Mouse (Mus musculus) ES-E14 (cell line): ENCODE results near the gene 1700016C15Rik. TPM values are rescaled to one million over a fixed set of nuclear protein-coding genes. Genes with fewer than 3 reads are reported as not detected.

Experiments
- DNase-seq: peaks from one replicate; pipeline ENCODE4 v3.0.0-alpha.2; 2013; ENCODE audit warnings: low read depth, low spot score
- H3K27ac ChIP-seq: 2 replicates; pipeline ENCODE4 v1.5.1; 2012; ENCODE audit warnings: low read depth, mild to moderate bottlenecking, low read length, moderate library complexity, mixed read lengths; ENCODE audit not compliant: poor library complexity, insufficient read depth, severe bottlenecking
- H3K36me3 ChIP-seq: 2 replicates; pipeline ENCODE4 v1.6.1; 2012; ENCODE audit warnings: mild to moderate bottlenecking, low read length, moderate library complexity, mixed read lengths; ENCODE audit not compliant: control insufficient read depth, poor library complexity, insufficient read depth, severe bottlenecking
- H3K4me1 ChIP-seq, 2 experiments: fragments of 150-350 bp in 1 of 2; sonication (generic) in 1 of 2; 2 replicates each; pipeline ENCODE4 v1.6.1; 2012; ENCODE audit warnings: low read length in 2 of 2, mild to moderate bottlenecking in 1 of 2, mixed read lengths in 1 of 2; ENCODE audit not compliant: control insufficient read depth in 2 of 2, insufficient read depth in 2 of 2, poor library complexity in 1 of 2
- H3K4me3 ChIP-seq, 2 experiments: fragments of 150-350 bp in 1 of 2; sonication (generic) in 1 of 2; 2 replicates each; pipeline ENCODE4 v1.5.1; 2012; ENCODE audit warnings: low read length in 2 of 2, low read depth in 1 of 2, mild to moderate bottlenecking in 1 of 2, mixed read lengths in 1 of 2; ENCODE audit not compliant: insufficient read depth in 1 of 2, poor library complexity in 1 of 2, severe bottlenecking in 1 of 2
- H3K9ac ChIP-seq: 2 replicates; pipeline ENCODE4 v1.6.1; 2012; ENCODE audit warnings: low read depth, mild to moderate bottlenecking, low read length, mixed read lengths; ENCODE audit not compliant: poor library complexity, insufficient read depth, severe bottlenecking
- H3K9me3 ChIP-seq: fragments of 150-350 bp; sonication (generic); 2 replicates; pipeline ENCODE4 v1.6.1; 2012; ENCODE audit warnings: low read depth, mild to moderate bottlenecking, low read length; ENCODE audit not compliant: control insufficient read depth, insufficient read depth
- CHD2 ChIP-seq: IDR thresholded peaks from 2 replicates; pipeline ENCODE4 v1.6.1; 2014; ENCODE audit warnings: mild to moderate bottlenecking, low read depth, low read length, inconsistent platforms
- HCFC1 ChIP-seq: IDR thresholded peaks from 2 replicates; pipeline ENCODE4 v1.6.1; 2012; ENCODE audit warnings: low read length, inconsistent platforms, borderline replicate concordance; ENCODE audit not compliant: insufficient read depth
- MAFK ChIP-seq: IDR thresholded peaks from 2 replicates; pipeline ENCODE4 v1.6.1; 2014; ENCODE audit warnings: mild to moderate bottlenecking, low read depth, low read length, inconsistent platforms; ENCODE audit not compliant: insufficient read depth
- ZC3H11A ChIP-seq: IDR thresholded peaks from 2 replicates; pipeline ENCODE4 v1.6.1; 2012; ENCODE audit warnings: low read depth, mild to moderate bottlenecking, inconsistent platforms, low read length, borderline replicate concordance
- ZNF384 ChIP-seq: IDR thresholded peaks from 2 replicates; pipeline ENCODE4 v1.6.1; 2012; ENCODE audit warnings: low read depth, low read length, inconsistent platforms
- in situ Hi-C, 2 experiments: fragments of 600-800 bp; cut with MboI; formaldehyde crosslinking; loops; one replicate each; pipeline ENCODE4 v1.15.1; 2025; ENCODE audit warnings: low sequenced_read_pairs in 2 of 2, inconsistent platforms in 1 of 2; ENCODE audit not compliant: unreplicated experiment in 2 of 2
- total RNA-seq: library from RNA; depleted of rRNA; stranded (reverse); fragments of 300-350 nt; gene quantifications from 2 replicates; pipeline ENCODE4 v1.2.3, GENCODE M21; 2012

Gene 1700016C15Rik
- total RNA-seq, 1 experiment, result not detected

GRCm38 (mm10) chr1:177708583-177709055, 21.0 kb upstream of the 1700016C15Rik start:
- no peak overlapping the region for H3K9ac ChIP-seq
- DNase-seq, result no peak
- TF ChIP-seq ZNF384, result no peak
- no peak for TF ChIP-seq ZC3H11A
- TF ChIP-seq HCFC1, result no peak
- no peak for TF ChIP-seq CHD2
- no peaks in the 10 kb centered on the region for H3K4me1 ChIP-seq
- H3K4me3 ChIP-seq, result no peak overlapping the region
- no peaks in the 10 kb centered on the region for H3K9me3 ChIP-seq
- no peaks in the 10 kb centered on the region for H3K36me3 ChIP-seq
- in situ Hi-C loops, result no loop called here
- no peak overlapping the region for H3K27ac ChIP-seq

GRCm38 (mm10) chr1:177711000-177711399, 18.6 kb upstream of the 1700016C15Rik start:
- Histone ChIP-seq H3K9ac (no peak overlapping the region), H3K27ac (no peak overlapping the region), H3K4me1 (no peaks in the 10 kb centered on the region), H3K9me3 (no peaks in the 10 kb centered on the region), H3K36me3 (no peaks in the 10 kb centered on the region), H3K4me3 (no peak overlapping the region)
- TF ChIP-seq HCFC1 (no peak), ZNF384 (no peak), ZC3H11A (no peak), CHD2 (no peak), MAFK (no peak)
- DNase-seq, result no peak
- in situ Hi-C loops, result no loop called here

- no peak for TF ChIP-seq MAFK
- H3K36me3 ChIP-seq, result no peaks in the 10 kb centered on the region
- H3K4me3 ChIP-seq, result no peak overlapping the region
- no peak overlapping the region for H3K27ac ChIP-seq
- H3K9me3 ChIP-seq, result no peaks in the 10 kb centered on the region
- no peak overlapping the region for H3K9ac ChIP-seq
- in situ Hi-C loops, result no loop called here
- H3K4me1 ChIP-seq, result no peaks in the 10 kb centered on the region
- no peak for DNase-seq
Observed at GRCm38 (mm10) chr1:177711418-177711817, 18.2 kb upstream of the 1700016C15Rik start.

- Histone ChIP-seq H3K27ac (no peak overlapping the region), H3K9me3 (no peaks in the 10 kb centered on the region), H3K4me3 (no peak overlapping the region), H3K9ac (no peak overlapping the region), H3K4me1 (peaks cover 0 to 17% of the 10 kb centered on the region in 2 experiments; a peak in 2 of 4 replicates), H3K36me3 (no peaks in the 10 kb centered on the region)
- no peak for DNase-seq
- TF ChIP-seq CHD2, result no peak
- no peak for TF ChIP-seq ZC3H11A
- no peak for TF ChIP-seq HCFC1
- TF ChIP-seq ZNF384, result no peak
- no peak for TF ChIP-seq MAFK
- in situ Hi-C loops, result no loop called here
Observed at GRCm38 (mm10) chr1:177713635-177714396, 15.8 kb upstream of the 1700016C15Rik start.

GRCm38 (mm10) chr1:177714397-177715012, 15.1 kb upstream of the 1700016C15Rik start:
- Histone ChIP-seq H3K9me3 (no peaks in the 10 kb centered on the region), H3K27ac (no peak overlapping the region), H3K36me3 (no peaks in the 10 kb centered on the region), H3K9ac (no peak overlapping the region), H3K4me1 (peaks cover 0 to 20% of the 10 kb centered on the region in 2 experiments; a peak in 2 of 4 replicates), H3K4me3 (no peak overlapping the region)
- in situ Hi-C loops, result no loop called here
- no peak for DNase-seq
- TF ChIP-seq ZNF384 (no peak), HCFC1 (no peak), CHD2 (no peak)
